Mouse (Mus musculus) ES-E14 (cell line): ENCODE data around the gene Dock3.

Experiments used
- CHD2 ChIP-seq: IDR thresholded peaks from 2 replicates; pipeline ENCODE4 v1.6.1; 2014; ENCODE audit warnings: mild to moderate bottlenecking, low read depth, low read length, inconsistent platforms
- ZNF384 ChIP-seq: IDR thresholded peaks from 2 replicates; pipeline ENCODE4 v1.6.1; 2012; ENCODE audit warnings: low read depth, low read length, inconsistent platforms

DNA sequence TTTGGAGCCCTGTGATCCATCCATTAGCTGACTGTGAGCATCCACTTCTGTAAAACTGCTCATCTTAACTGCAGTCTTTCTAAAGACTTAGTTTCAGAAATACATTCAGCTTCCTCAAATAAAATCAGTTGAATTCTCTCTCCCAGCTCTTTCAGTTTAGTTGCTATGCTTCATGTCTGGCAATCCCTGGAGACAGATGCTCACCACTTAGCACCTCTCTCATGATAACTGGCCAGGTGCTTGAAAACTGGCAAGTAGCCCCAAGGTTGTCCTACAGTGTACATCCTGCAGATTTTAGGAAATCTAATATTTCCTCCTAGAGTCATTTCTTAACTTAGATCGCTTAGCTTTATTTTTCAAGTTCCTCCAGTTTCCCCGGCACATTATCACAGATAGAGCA lies 193.8 kb downstream of the Dock3 start:
- TF ChIP-seq ZNF384 = no peak
- TF ChIP-seq CHD2 = no peak
